Mouse (Mus musculus): ENCODE data around the gene Pcnx3. TPM values are rescaled to one million over a fixed set of nuclear protein-coding genes. Genes with fewer than 3 reads are reported as not detected.

Pcnx3 gene
- polyA plus RNA-seq, 1 experiment, result 54.9 TPM

GRCm38 (mm10) chr19:5632120-5632519, 56.6 kb downstream of the Pcnx3 start:
- H3K27ac ChIP-seq (ENCODE audit: insufficient read depth, low read depth, low read length), result no peak overlapping the region
- H3K4me1 ChIP-seq (ENCODE audit: control insufficient read depth, insufficient read depth, low read length), result peaks cover 9% of the 10 kb centered on the region
- no peak for TF ChIP-seq POLR2A (IDR thresholded peaks at IDR 0.05; ENCODE audit: borderline replicate concordance, low read depth, low read length)
- TF ChIP-seq CTCF (IDR thresholded peaks at IDR 0.05; ENCODE audit: low read depth, low read length), result no peak
- no peak overlapping the region for H3K4me3 ChIP-seq (ENCODE audit: insufficient read depth, low read length)

GRCm38 (mm10) chr19:5629907-5630306, 58.8 kb downstream of the Pcnx3 start:
- TF ChIP-seq POLR2A (IDR thresholded peaks at IDR 0.05; ENCODE audit: borderline replicate concordance, low read depth, low read length), result no peak
- TF ChIP-seq CTCF (IDR thresholded peaks at IDR 0.05; ENCODE audit: low read depth, low read length), result no peak
- H3K4me1 ChIP-seq (ENCODE audit: control insufficient read depth, insufficient read depth, low read length), result peaks cover 6% of the 10 kb centered on the region

GRCm38 (mm10) chr19:5625311-5625710, 63.4 kb downstream of the Pcnx3 start:
- Histone ChIP-seq H3K27ac (ENCODE audit: insufficient read depth, low read depth, low read length) (no peak overlapping the region), H3K4me3 (ENCODE audit: insufficient read depth, low read length) (no peak overlapping the region), H3K4me1 (ENCODE audit: control insufficient read depth, insufficient read depth, low read length) (peaks cover 15% of the 10 kb centered on the region)
- TF ChIP-seq CTCF (IDR thresholded peaks at IDR 0.05; ENCODE audit: low read depth, low read length), result no peak
- TF ChIP-seq POLR2A (IDR thresholded peaks at IDR 0.05; ENCODE audit: borderline replicate concordance, low read depth, low read length), result no peak

More at GRCm38 (mm10) chr19:5629907-5630306, 58.8 kb downstream of the Pcnx3 start:
- Histone ChIP-seq H3K27ac (ENCODE audit: insufficient read depth, low read depth, low read length) (no peak overlapping the region), H3K4me3 (ENCODE audit: insufficient read depth, low read length) (no peak overlapping the region)

- peaks cover 15% of the 10 kb centered on the region for H3K4me1 ChIP-seq (ENCODE audit: control insufficient read depth, insufficient read depth, low read length)
- TF ChIP-seq POLR2A (IDR thresholded peaks at IDR 0.05; ENCODE audit: borderline replicate concordance, low read depth, low read length) (no peak), CTCF (IDR thresholded peaks at IDR 0.05; ENCODE audit: low read depth, low read length) (no peak)
- no peak overlapping the region for H3K4me3 ChIP-seq (ENCODE audit: insufficient read depth, low read length)
- H3K27ac ChIP-seq (ENCODE audit: insufficient read depth, low read depth, low read length), result peak overlapping the region; percentile 30; the same call in 1 of the 2 replicates
These were observed 66.8 kb downstream of the Pcnx3 start for GRCm38 (mm10) chr19:5621884-5622283.

GRCm38 (mm10) chr19:5620007-5620406, 68.7 kb downstream of the Pcnx3 start:
- Histone ChIP-seq H3K4me1 (ENCODE audit: control insufficient read depth, insufficient read depth, low read length) (peaks cover 9% of the 10 kb centered on the region), H3K27ac (ENCODE audit: insufficient read depth, low read depth, low read length) (no peak overlapping the region), H3K4me3 (ENCODE audit: insufficient read depth, low read length) (no peak overlapping the region)
- TF ChIP-seq CTCF (IDR thresholded peaks at IDR 0.05; ENCODE audit: low read depth, low read length), result no peak
- no peak for TF ChIP-seq POLR2A (IDR thresholded peaks at IDR 0.05; ENCODE audit: borderline replicate concordance, low read depth, low read length)

- no peak overlapping the region for H3K27ac ChIP-seq (ENCODE audit: insufficient read depth, low read depth, low read length)
- no peak overlapping the region for H3K4me3 ChIP-seq (ENCODE audit: insufficient read depth, low read length)
- peaks cover 18% of the 10 kb centered on the region for H3K4me1 ChIP-seq (ENCODE audit: control insufficient read depth, insufficient read depth, low read length)
- no peak for TF ChIP-seq POLR2A (IDR thresholded peaks at IDR 0.05; ENCODE audit: borderline replicate concordance, low read depth, low read length)
- TF ChIP-seq CTCF (IDR thresholded peaks at IDR 0.05; ENCODE audit: low read depth, low read length), result no peak
These were observed 73.8 kb downstream of the Pcnx3 start for GRCm38 (mm10) chr19:5614953-5615352.

Other genes with a start within 250 kb of the Pcnx3 start
- 0.50 and 1.6 TPM in 2 replicates for gene Fosl1, start 241.4 kb downstream of the Pcnx3 start, polyA plus RNA-seq (2012; ENCODE audit: insufficient read depth, insufficient read length, missing spikeins)
- gene Ccdc85b, start 231.0 kb downstream of the Pcnx3 start, polyA plus RNA-seq (2012; ENCODE audit: insufficient read depth, insufficient read length, missing spikeins), result 3.6 and 4.2 TPM in 2 replicates
- gene Fibp, start 228.3 kb downstream of the Pcnx3 start, polyA plus RNA-seq (2012; ENCODE audit: insufficient read depth, insufficient read length, missing spikeins), result 69.7 and 70.6 TPM in 2 replicates
- not detected in 2 replicates for gene Ctsw, start 220.4 kb downstream of the Pcnx3 start, polyA plus RNA-seq (2012; ENCODE audit: insufficient read depth, insufficient read length, missing spikeins)
- gene Efemp2, start 215.0 kb downstream of the Pcnx3 start, polyA plus RNA-seq (2012; ENCODE audit: insufficient read depth, insufficient read length, missing spikeins), result 9.1 and 11.3 TPM in 2 replicates
- gene Mus81, start 200.5 kb downstream of the Pcnx3 start, polyA plus RNA-seq (2012; ENCODE audit: insufficient read depth, insufficient read length, missing spikeins), result 16.7 and 19.8 TPM in 2 replicates
- 1,898 and 2,021 TPM in 2 replicates for gene Cfl1, start 198.5 kb downstream of the Pcnx3 start, polyA plus RNA-seq (2012; ENCODE audit: insufficient read depth, insufficient read length, missing spikeins)
- 5.1 and 7.7 TPM in 2 replicates for gene 1700020D05Rik, start 185.1 kb downstream of the Pcnx3 start, polyA plus RNA-seq (2012; ENCODE audit: insufficient read depth, insufficient read length, missing spikeins)
- 34.1 and 43.8 TPM in 2 replicates for gene Snx32, start 178.4 kb downstream of the Pcnx3 start, polyA plus RNA-seq (2012; ENCODE audit: insufficient read depth, insufficient read length, missing spikeins)
- not detected in 2 replicates for gene Ovol1, start 128.3 kb downstream of the Pcnx3 start, polyA plus RNA-seq (2012; ENCODE audit: insufficient read depth, insufficient read length, missing spikeins)
- 13.5 and 14.4 TPM in 2 replicates for gene Ap5b1, start 120.9 kb downstream of the Pcnx3 start, polyA plus RNA-seq (2012; ENCODE audit: insufficient read depth, insufficient read length, missing spikeins)
- 82.4 and 102 TPM in 2 replicates for gene Rnaseh2c, start 87.0 kb downstream of the Pcnx3 start, polyA plus RNA-seq (2012; ENCODE audit: insufficient read depth, insufficient read length, missing spikeins)
- 56.1 and 56.6 TPM in 2 replicates for gene Kat5, start 78.7 kb downstream of the Pcnx3 start, polyA plus RNA-seq (2012; ENCODE audit: insufficient read depth, insufficient read length, missing spikeins)
- 77.1 and 93.4 TPM in 2 replicates for gene Rela, start 51.4 kb downstream of the Pcnx3 start, polyA plus RNA-seq (2012; ENCODE audit: insufficient read depth, insufficient read length, missing spikeins)
- 93.4 and 117 TPM in 2 replicates for gene Sipa1, start 25.2 kb downstream of the Pcnx3 start, polyA plus RNA-seq (2012; ENCODE audit: insufficient read depth, insufficient read length, missing spikeins)
- 79.9 and 99.1 TPM in 2 replicates for gene Map3k11, start 166 bp downstream of the Pcnx3 start, polyA plus RNA-seq (2012; ENCODE audit: insufficient read depth, insufficient read length, missing spikeins)
- gene Kcnk7, start 15.5 kb upstream of the Pcnx3 start, polyA plus RNA-seq (2012; ENCODE audit: insufficient read depth, insufficient read length, missing spikeins), result not detected in 2 replicates
- gene Ehbp1l1, start 37.4 kb upstream of the Pcnx3 start, polyA plus RNA-seq (2012; ENCODE audit: insufficient read depth, insufficient read length, missing spikeins), result 123 and 125 TPM in 2 replicates
- gene Fam89b, start 40.7 kb upstream of the Pcnx3 start, polyA plus RNA-seq (2012; ENCODE audit: insufficient read depth, insufficient read length, missing spikeins), result 167 and 176 TPM in 2 replicates
- gene Ltbp3, start 52.0 kb upstream of the Pcnx3 start, polyA plus RNA-seq (2012; ENCODE audit: insufficient read depth, insufficient read length, missing spikeins), result 11.4 and 15.7 TPM in 2 replicates
- 46.7 and 48.3 TPM in 2 replicates for gene Scyl1, start 82.5 kb upstream of the Pcnx3 start, polyA plus RNA-seq (2012; ENCODE audit: insufficient read depth, insufficient read length, missing spikeins)
- 24.6 and 25.2 TPM in 2 replicates for gene Frmd8, start 186.4 kb upstream of the Pcnx3 start, polyA plus RNA-seq (2012; ENCODE audit: insufficient read depth, insufficient read length, missing spikeins)
- gene Slc25a45, start 188.9 kb upstream of the Pcnx3 start, polyA plus RNA-seq (2012; ENCODE audit: insufficient read depth, insufficient read length, missing spikeins), result 74.2 and 78.0 TPM in 2 replicates
- 0.61 and 0.70 TPM in 2 replicates for gene Tigd3, start 205.2 kb upstream of the Pcnx3 start, polyA plus RNA-seq (2012; ENCODE audit: insufficient read depth, insufficient read length, missing spikeins)
- gene Dpf2, start 224.1 kb upstream of the Pcnx3 start, polyA plus RNA-seq (2012; ENCODE audit: insufficient read depth, insufficient read length, missing spikeins), result 69.3 and 75.2 TPM in 2 replicates
- gene Cdc42ep2, start 235.9 kb upstream of the Pcnx3 start, polyA plus RNA-seq (2012; ENCODE audit: insufficient read depth, insufficient read length, missing spikeins), result 2.5 and 2.6 TPM in 2 replicates

Measured in bone marrow macrophage, adult 2 months (primary cell).